10 mouse cellular contexts compared by ENCODE assay signal in genomic region chr3:98313294-98314155, GRCm38 (mm10). TPM values are rescaled to one million over a fixed set of nuclear protein-coding genes. Genes with fewer than 3 reads are reported as not detected.
DNase-seq lines count a peak whose midpoint lies in the region; ATAC-seq and TF ChIP-seq lines count a peak whose summit lies in the region.
"Had no signal": no experiment of that assay in that cellular context is flagged by ENCODE, and none has a peak within 500 bp of the region (broad histone marks: within the 10 kb centered on the region; RNA-seq: fewer than 3 reads in every experiment).

No protein-coding gene starts in this region.

- H3K27ac ChIP-seq in forebrain, embryonic 11.5 days (ENCODE audit: low read depth, low read length) = no peak overlapping the region
- no peak overlapping the region for H3K27ac ChIP-seq in forebrain, embryonic 13.5 days
- no peak overlapping the region for H3K27ac ChIP-seq in liver, embryonic 12.5 days
- H3K27ac ChIP-seq in liver, embryonic 11.5 days (ENCODE audit: low read depth, low read length) = no peak overlapping the region; the same call in 1 of the 2 replicates
- no peak overlapping the region for H3K27ac ChIP-seq in hindbrain, postnatal 0 days
- H3K27ac ChIP-seq: limb, embryonic 10.5 days had no signal

- H3K4me1 ChIP-seq in forebrain, embryonic 11.5 days (replicated peaks; ENCODE audit: control insufficient read depth, insufficient read depth, low read length) = peaks cover 3% of the 10 kb centered on the region; the same call in 1 of the 2 replicates
- peaks cover 20% of the 10 kb centered on the region for H3K4me1 ChIP-seq in forebrain, embryonic 13.5 days
- no peaks in the 10 kb centered on the region for H3K4me1 ChIP-seq in liver, embryonic 12.5 days
- no peaks in the 10 kb centered on the region for H3K4me1 ChIP-seq in liver, embryonic 11.5 days (replicated peaks; ENCODE audit: control insufficient read depth, insufficient read depth, low read length)
- 0 out of 2 replicates have a peak, but pooled peaks cover 3% of the 10 kb centered on the region for H3K4me1 ChIP-seq in hindbrain, postnatal 0 days (ENCODE audit: insufficient read depth, low read length)
- H3K4me1 ChIP-seq: limb, embryonic 10.5 days had no signal

- 86% methylated on average over 9 of the region's 9 CpGs for WGBS in forebrain, embryonic 11.5 days
- WGBS in forebrain, embryonic 13.5 days = 77% methylated on average over 9 of the region's 9 CpGs
- WGBS in liver, embryonic 12.5 days (ENCODE audit: insufficient replicate concordance) = 74% methylated on average over 9 of the region's 9 CpGs
- WGBS in liver, embryonic 11.5 days = 84% methylated on average over 9 of the region's 9 CpGs
- 65% methylated on average over 9 of the region's 9 CpGs for WGBS in hindbrain, postnatal 0 days

- TF ChIP-seq POLR2A in myocyte (IDR thresholded peaks at IDR 0.05; ENCODE audit: insufficient read length, low read depth) = no peak

- H3K27me3 ChIP-seq in forebrain, embryonic 11.5 days (ENCODE audit: control insufficient read depth, insufficient read depth, low read length) = no peaks in the 10 kb centered on the region
- H3K27me3 ChIP-seq in forebrain, embryonic 13.5 days = no peaks in the 10 kb centered on the region
- H3K27me3 ChIP-seq in liver, embryonic 12.5 days (replicated peaks) = no peaks in the 10 kb centered on the region
- no peaks in the 10 kb centered on the region for H3K27me3 ChIP-seq in liver, embryonic 11.5 days (replicated peaks; ENCODE audit: control insufficient read depth, insufficient read depth, low read length)
- H3K27me3 ChIP-seq in hindbrain, postnatal 0 days (ENCODE audit: insufficient read depth, low read length) = no peaks in the 10 kb centered on the region
- H3K27me3 ChIP-seq in myocyte (ENCODE audit: control insufficient read depth, insufficient read depth, insufficient read length) = no peaks in the 10 kb centered on the region

- no peak for TF ChIP-seq CTCF in hindbrain, postnatal 0 days (IDR thresholded peaks at IDR 0.05; ENCODE audit: low read depth)

- no peak overlapping the region for H3ac ChIP-seq in myocyte (ENCODE audit: control insufficient read depth, insufficient read length)

- peak; percentile 32 for DNase-seq in forebrain, embryonic 11.5 days (ENCODE audit: low spot score)
- no peak for DNase-seq in liver, embryonic 11.5 days (ENCODE audit: low spot score)
- DNase-seq in hindbrain, postnatal 0 days (ENCODE audit: low spot score) = no peak
- no peak for DNase-seq in B cell, adult 2 months
- no peak for DNase-seq in gastrocnemius, postnatal 4 days (ENCODE audit: low spot score in 2 of 2)

- H3K79me2 ChIP-seq in myocyte (ENCODE audit: control insufficient read depth, insufficient read depth) = no peaks in the 10 kb centered on the region

- no peak overlapping the region for H3K4me3 ChIP-seq in forebrain, embryonic 11.5 days (ENCODE audit: low read depth, low read length)
- H3K4me3 ChIP-seq in forebrain, embryonic 13.5 days = no peak overlapping the region
- no peak overlapping the region for H3K4me3 ChIP-seq in liver, embryonic 12.5 days
- H3K4me3 ChIP-seq in liver, embryonic 11.5 days (ENCODE audit: low read depth, low read length) = no peak overlapping the region
- H3K4me3 ChIP-seq in hindbrain, postnatal 0 days (ENCODE audit: low read length) = no peak overlapping the region
- H3K4me3 ChIP-seq in myocyte = no peak overlapping the region
- H3K4me3 ChIP-seq: limb, embryonic 10.5 days had no signal

- H3K36me3 ChIP-seq in forebrain, embryonic 11.5 days (ENCODE audit: control insufficient read depth, insufficient read depth, low read length) = no peaks in the 10 kb centered on the region; the same call in 1 of the 2 replicates
- H3K36me3 ChIP-seq in forebrain, embryonic 13.5 days (ENCODE audit: poor library complexity, severe bottlenecking) = peaks cover 18% of the 10 kb centered on the region
- peaks cover 55% of the 10 kb centered on the region for H3K36me3 ChIP-seq in liver, embryonic 12.5 days
- H3K36me3 ChIP-seq in liver, embryonic 11.5 days (ENCODE audit: control insufficient read depth, insufficient read depth, low read length) = peaks cover 12% of the 10 kb centered on the region; the same call in 1 of the 2 replicates
- H3K36me3 ChIP-seq in hindbrain, postnatal 0 days (ENCODE audit: insufficient read depth, low read length) = no peaks in the 10 kb centered on the region
- peaks cover 47% of the 10 kb centered on the region for H3K36me3 ChIP-seq in myocyte (ENCODE audit: control insufficient read depth, insufficient read depth)

- no peak overlapping the region for H3K4me2 ChIP-seq in forebrain, embryonic 11.5 days (ENCODE audit: low read depth, low read length, severe bottlenecking)
- no peak overlapping the region for H3K4me2 ChIP-seq in forebrain, embryonic 13.5 days
- H3K4me2 ChIP-seq in liver, embryonic 12.5 days = no peak overlapping the region
- no peak overlapping the region for H3K4me2 ChIP-seq in liver, embryonic 11.5 days
- H3K4me2 ChIP-seq in hindbrain, postnatal 0 days (ENCODE audit: low read depth, low read length) = no peak overlapping the region
- H3K4me2 ChIP-seq in myocyte (ENCODE audit: low read depth) = no peak overlapping the region
- H3K4me2 ChIP-seq: heart, embryonic 11.5 days had no signal

- no peak for ATAC-seq in forebrain, embryonic 11.5 days (replicated peaks; ENCODE audit: low FRiP score)
- ATAC-seq in forebrain, embryonic 13.5 days = no peak
- ATAC-seq in liver, embryonic 12.5 days = peak; percentile 35
- no peak; the same call in 1 of the 2 replicates for ATAC-seq in liver, embryonic 11.5 days (replicated peaks; ENCODE audit: low FRiP score)
- peak; percentile 28 for ATAC-seq in hindbrain, postnatal 0 days

- no peak overlapping the region for H3K9ac ChIP-seq in forebrain, embryonic 11.5 days (ENCODE audit: low read length)
- H3K9ac ChIP-seq in forebrain, embryonic 13.5 days = no peak overlapping the region
- H3K9ac ChIP-seq in liver, embryonic 12.5 days = no peak overlapping the region
- no peak overlapping the region for H3K9ac ChIP-seq in liver, embryonic 11.5 days (ENCODE audit: low read depth, low read length)
- no peak overlapping the region for H3K9ac ChIP-seq in hindbrain, postnatal 0 days (replicated peaks; ENCODE audit: low read length)

- no peaks in the 10 kb centered on the region for H3K9me3 ChIP-seq in forebrain, embryonic 11.5 days (ENCODE audit: control insufficient read depth, low read length)
- no peaks in the 10 kb centered on the region for H3K9me3 ChIP-seq in forebrain, embryonic 13.5 days (replicated peaks)
- no peaks in the 10 kb centered on the region for H3K9me3 ChIP-seq in liver, embryonic 12.5 days (replicated peaks)
- H3K9me3 ChIP-seq in liver, embryonic 11.5 days (ENCODE audit: control insufficient read depth, low read length) = no peaks in the 10 kb centered on the region
- no peaks in the 10 kb centered on the region for H3K9me3 ChIP-seq in hindbrain, postnatal 0 days (ENCODE audit: low read length)
- H3K9me3 ChIP-seq: limb, embryonic 10.5 days had no signal

TF ChIP-seq in myocyte, 11 proteins besides CTCF, POLR2A, EP300 and RAD21:
- no peak for TF ChIP-seq TCF12 (IDR thresholded peaks at IDR 0.05; ENCODE audit: insufficient read depth, poor library complexity, severe bottlenecking)
- no peak for TF ChIP-seq CEBPB (IDR thresholded peaks at IDR 0.05; ENCODE audit: insufficient read depth, poor library complexity, severe bottlenecking)
- TF ChIP-seq POLR2AphosphoS2 (IDR thresholded peaks at IDR 0.05; ENCODE audit: insufficient read length, low read depth) = peak; percentile 46

RNA-seq across cellular contexts. Expression of gene Phgdh, which starts 26.3 kb away (rescaled TPM):
- polyA plus RNA-seq in forebrain, embryonic 11.5 days (2014; fragmentation: Nextera tagmentation; extraction: Ambion mirVana) = 332 and 367 TPM in 2 replicates
- 239 and 277 TPM in 2 replicates for polyA plus RNA-seq in forebrain, embryonic 13.5 days (2015; fragmentation: Nextera tagmentation; extraction: Ambion mirVana)
- 348 and 381 TPM in 2 replicates for polyA plus RNA-seq in liver, embryonic 12.5 days (2016; fragmentation: Nextera tagmentation; extraction: Ambion mirVana)
- polyA plus RNA-seq in liver, embryonic 11.5 days (2014; fragmentation: Nextera tagmentation; extraction: Ambion mirVana) = 554 and 596 TPM in 2 replicates
- total RNA-seq in hindbrain, postnatal 0 days (2014; rRNA removed) = 348 and 370 TPM in 2 replicates
- 261 and 279 TPM in 2 replicates for polyA plus RNA-seq in hindbrain, postnatal 0 days (2015; fragmentation: Nextera tagmentation; extraction: Ambion mirVana)
- 849 TPM for polyA plus RNA-seq in myocyte (2012; fragmentation: generic; extraction: Trizol)
- total RNA-seq in gastrocnemius, postnatal 4 days (2021) = 10 to 100 TPM; 22.9 to 29.1 TPM

RNA-seq across cellular contexts. Expression of gene Hmgcs2, which starts 33.3 kb away (rescaled TPM):
- polyA plus RNA-seq in forebrain, embryonic 11.5 days (2014; fragmentation: Nextera tagmentation; extraction: Ambion mirVana) = 0.63 and 1.2 TPM in 2 replicates
- polyA plus RNA-seq in forebrain, embryonic 13.5 days (2015; fragmentation: Nextera tagmentation; extraction: Ambion mirVana) = 2.0 and 2.4 TPM in 2 replicates
- polyA plus RNA-seq in liver, embryonic 12.5 days (2016; fragmentation: Nextera tagmentation; extraction: Ambion mirVana) = 24.7 and 26.9 TPM in 2 replicates
- 29.9 and 32.9 TPM in 2 replicates for polyA plus RNA-seq in liver, embryonic 11.5 days (2014; fragmentation: Nextera tagmentation; extraction: Ambion mirVana)
- total RNA-seq in hindbrain, postnatal 0 days (2014; rRNA removed) = 23.9 and 30.5 TPM in 2 replicates
- 40.2 and 42.2 TPM in 2 replicates for polyA plus RNA-seq in hindbrain, postnatal 0 days (2015; fragmentation: Nextera tagmentation; extraction: Ambion mirVana)
- not detected for polyA plus RNA-seq in myocyte (2012; fragmentation: generic; extraction: Trizol)
- total RNA-seq in gastrocnemius, postnatal 4 days (2021) = 1 to 10 TPM; 2.3 to 5.6 TPM

Comparison
In these comparisons a context has a peak if more than half of its experiments do, and no peak if none do; other contexts are left out.
1. ATAC-seq: peak in liver, embryonic 12.5 days (single experiment) and hindbrain, postnatal 0 days (single experiment); none in forebrain, embryonic 11.5 days (single experiment), forebrain, embryonic 13.5 days (single experiment) and liver, embryonic 11.5 days (single experiment).